Mouse (Mus musculus): Measurements from ENCODE around the gene Fcnb. TPM values are rescaled to one million over a fixed set of nuclear protein-coding genes. Genes with fewer than 3 reads are reported as not detected.

Gene Fcnb
- not detected for total RNA-seq (2021)

DNA sequence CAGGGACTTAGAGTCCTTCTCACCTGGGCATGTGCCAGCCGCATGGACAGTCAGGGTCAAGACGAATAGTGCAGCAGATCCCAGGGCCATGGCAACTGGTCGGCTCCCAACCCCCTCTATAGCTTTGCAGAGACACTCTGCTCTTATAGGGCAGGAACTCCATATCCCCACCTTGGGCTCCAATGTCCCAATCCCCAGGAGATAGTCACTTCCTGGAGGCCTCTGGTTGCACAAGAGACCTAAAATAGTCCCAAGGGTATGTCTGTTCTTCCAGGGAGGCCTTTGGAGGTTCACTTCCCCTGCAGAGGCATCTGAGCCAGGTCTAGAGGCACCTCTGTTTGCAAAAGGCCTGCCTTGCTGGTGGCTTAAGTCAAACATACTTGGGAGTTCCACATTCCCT is at the start of gene Fcnb:
Gene Fcnb (minus strand): TSS at position 118 of the 400 bp plus-strand sequence.
- DNase-seq: no peak

DNA sequence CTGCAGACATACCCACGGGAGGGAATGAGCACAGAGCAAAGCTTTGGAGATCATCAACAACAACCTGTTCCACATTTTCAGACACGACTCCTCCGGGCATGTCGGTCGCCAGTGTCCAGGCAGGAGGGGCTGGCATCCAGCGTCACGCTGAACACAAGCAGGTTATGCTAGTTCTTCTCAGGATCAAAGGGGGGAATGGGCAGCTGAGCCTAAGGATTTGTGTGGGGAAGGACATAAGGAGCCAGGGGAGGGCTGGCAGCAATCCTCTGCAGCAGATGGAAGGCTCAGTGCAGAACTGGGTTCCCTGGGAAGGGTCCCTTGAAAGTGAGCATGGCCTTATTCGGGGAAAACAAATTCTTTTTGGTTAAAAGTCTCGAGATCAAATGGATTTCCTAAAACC is 49.1 kb upstream of the Fcnb start:
- no peak for DNase-seq
- intact Hi-C loops (cut with DNase I): no loop called here

More for the DNA sequence above, at the start of gene Fcnb:
- intact Hi-C loops (cut with DNase I): no loop called here

DNA sequence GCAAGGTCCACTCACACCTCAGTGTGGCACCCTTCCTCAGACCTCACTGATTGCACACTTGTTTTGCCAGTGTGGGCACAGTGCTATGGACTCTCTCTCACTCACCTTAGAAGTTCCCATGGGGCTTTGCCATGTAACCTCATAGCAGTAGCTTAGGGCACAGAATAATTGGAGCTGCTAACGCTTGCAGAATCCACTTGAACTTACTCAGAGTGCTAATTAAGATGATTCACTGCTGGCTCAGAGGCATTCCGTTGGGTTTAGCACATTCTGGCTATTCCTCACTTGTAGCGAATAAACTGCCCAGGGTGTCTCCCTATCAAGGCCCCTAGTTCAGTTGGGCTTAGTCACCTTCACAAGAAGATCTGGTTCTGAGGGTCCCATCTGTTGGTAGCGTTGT is 47.4 kb upstream of the Fcnb start:
- intact Hi-C loops (cut with DNase I): no loop called here
- no peak for DNase-seq

DNA sequence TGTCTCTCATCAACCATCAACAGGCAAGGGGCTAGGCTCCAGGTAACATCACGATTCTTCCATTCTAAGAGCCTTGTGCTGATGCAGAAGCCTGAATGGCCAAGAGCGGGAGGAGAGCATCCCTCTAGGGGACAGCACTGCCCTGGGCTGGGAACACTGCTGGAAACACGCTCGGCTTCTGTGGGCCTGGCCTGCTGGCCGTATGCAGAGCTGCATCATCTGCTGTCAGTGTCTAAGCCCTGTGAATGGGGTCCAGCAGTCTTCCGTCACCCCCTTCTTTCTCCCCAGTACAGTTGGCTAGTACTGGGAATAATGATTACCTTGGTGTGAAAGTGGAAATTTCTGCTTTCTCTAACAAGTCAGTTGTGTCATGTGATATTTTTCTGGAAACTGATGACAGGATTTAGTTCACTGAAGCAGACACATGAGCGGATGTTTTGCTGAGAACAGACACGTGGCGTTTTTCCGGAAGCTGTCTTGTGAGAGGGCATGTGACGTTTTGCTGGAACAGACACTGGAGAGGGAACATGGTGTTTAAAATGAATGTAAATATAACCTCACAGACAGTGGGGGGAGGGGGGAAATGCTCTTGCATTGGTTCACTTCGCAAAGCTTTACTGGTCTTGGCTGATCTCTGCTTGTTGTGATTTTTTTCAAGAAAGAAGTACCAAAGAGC is 42.2 kb upstream of the Fcnb start:
- intact Hi-C loops (cut with DNase I): no loop called here
- DNase-seq: peak; percentile 12 to 26

DNA sequence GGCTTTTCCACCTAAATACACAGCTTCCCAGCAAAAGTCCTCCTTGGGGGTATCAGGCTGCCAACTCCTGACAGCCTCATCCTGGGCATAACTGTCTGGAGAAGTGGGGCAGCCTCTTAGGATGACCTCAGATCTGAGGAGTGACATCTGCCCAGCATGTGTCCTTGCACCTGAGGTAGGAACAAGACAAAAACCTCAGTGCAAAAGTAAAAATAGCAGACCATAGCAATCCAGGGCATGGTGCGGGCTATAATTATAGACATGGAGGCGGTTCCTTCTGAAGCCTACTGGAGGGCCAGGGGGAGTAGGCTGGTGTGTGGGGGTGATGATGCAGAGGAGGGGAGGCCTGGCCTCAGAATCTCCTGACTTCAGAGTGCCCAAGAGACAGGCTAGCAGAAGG is 39.2 kb upstream of the Fcnb start:
- intact Hi-C loops (cut with DNase I): no loop called here
- no peak for DNase-seq

DNA sequence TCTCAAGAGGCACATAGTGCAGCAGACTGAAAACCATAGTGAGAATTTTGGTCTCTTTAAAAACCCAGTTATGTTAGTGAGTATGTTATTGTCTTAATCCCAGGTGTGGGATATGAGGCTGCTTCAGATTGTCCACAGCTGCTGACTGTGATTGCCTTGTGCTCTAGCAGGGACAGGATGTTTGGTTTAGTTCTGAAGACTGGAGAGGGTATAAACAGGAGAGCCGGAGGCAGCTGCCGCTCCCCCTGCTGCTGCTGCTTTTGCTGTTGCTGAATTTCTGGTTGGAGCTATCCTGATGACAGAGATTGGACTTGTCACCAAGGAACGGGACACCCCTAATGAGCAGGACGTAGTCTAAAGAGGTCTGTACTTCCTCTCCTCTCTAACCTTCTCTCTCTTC is 36.6 kb upstream of the Fcnb start:
- intact Hi-C loops (cut with DNase I): no loop called here

DNA sequence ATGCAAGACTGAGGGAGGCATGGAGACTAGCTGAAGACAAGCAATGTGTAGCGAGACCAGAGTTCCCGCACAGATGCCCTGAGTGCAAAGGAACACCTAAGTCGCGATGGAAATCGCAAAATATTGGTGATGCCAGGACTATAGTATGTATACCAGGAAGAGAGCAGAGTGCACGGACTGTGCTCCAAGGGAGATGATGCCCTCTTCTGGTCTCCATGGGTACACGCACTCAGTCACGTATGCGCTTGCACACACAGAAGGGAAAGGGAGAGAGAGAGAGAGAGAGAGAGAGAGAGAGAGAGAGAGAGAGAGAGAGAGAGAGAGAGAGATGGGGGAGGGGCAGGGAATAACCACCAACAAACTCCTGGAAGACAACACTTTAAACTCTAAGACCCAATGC is 35.7 kb upstream of the Fcnb start:
- intact Hi-C loops (cut with DNase I): no loop called here
- DNase-seq: no peak

More for the DNA sequence above, 36.6 kb upstream of the Fcnb start:
- DNase-seq: no peak

DNA sequence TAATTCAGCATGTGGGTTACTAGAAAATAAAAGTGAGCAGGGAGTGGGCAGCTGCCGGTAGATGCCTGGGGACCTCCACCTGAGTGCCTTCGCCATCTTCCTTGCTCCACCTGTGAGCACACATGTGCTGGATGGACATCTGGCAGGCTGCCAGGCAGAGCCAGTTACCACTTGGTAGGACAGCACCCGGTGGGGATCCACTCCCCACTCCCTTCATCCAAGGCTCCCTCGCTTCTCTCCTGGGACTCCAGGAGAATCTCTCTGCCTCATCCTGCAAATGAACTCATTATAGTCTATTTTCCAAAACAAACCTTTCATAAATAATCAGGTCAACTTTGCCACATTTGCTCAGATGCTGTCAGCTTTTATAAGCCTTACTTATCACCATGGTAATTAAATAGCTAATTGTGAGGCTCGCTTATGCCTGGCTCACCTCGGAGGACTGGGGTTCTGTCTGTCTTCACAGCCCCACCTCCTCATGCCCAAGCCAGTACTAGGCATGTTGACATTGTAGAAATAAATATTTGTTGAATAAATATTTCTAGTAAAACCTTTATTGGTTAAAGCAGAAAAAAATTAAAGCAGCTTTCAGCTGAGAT is 33.9 kb upstream of the Fcnb start:
- intact Hi-C loops (cut with DNase I): no loop called here
- peak in 1 of 2 experiments; percentile 2 for DNase-seq

DNA sequence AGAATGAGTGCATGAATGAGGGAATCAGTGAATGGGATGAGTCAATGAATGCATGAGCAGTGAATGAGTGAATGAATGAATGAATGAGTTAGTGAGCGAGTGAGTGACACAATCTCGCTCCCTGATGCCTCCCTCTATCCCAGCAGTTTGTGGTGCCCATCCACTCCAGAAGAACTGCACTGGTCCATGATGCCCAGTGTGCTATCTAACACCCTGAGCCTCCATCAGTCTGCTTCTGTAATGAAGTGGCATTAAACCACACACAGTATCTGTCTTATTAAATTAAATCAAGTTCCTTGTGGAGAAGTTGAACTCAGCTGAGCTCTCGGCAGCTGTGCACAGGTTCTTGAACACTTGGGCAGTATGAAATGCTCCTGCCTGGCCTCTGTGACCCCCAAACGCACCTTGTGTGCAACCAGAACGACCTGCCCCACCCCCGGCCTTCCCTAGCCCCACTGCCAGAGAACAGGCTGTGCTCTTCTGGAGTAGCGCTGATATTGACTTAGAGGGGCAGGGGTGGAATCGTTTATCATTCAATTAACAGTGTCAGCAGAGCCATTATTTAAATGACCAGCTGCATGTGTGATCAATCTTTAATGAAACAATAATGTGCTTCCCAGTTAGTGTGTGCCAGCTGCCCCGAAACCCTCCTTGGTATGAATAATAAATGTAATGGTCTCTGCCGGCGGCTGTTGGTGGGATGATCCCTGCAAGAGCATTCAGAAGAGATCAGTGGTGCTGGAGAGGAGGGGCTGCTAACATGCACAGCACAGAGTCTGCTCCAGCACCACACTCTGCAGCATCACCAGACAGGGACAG is 33.0 kb upstream of the Fcnb start:
- intact Hi-C loops (cut with DNase I): no loop called here
- no peak for DNase-seq

DNA sequence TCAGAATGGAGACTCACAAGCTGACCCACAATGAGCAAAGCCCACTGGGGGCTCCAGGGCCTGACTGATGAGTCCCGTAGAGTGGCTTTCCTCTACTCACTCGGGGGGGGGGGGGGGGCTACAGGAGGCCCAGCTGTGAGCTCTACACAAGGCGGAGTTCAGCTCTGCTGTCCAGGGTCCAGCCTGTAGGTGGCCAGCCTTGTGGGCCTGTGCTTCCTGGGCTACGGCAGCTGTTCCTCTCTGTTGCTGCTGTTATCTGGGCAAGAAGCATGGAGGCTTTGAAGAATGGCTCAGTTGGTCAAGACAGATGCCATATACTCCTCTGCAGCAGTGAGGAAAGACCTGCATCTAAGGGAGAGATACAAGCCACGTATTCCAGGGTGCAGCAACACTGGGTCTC is 24.1 kb upstream of the Fcnb start:
- intact Hi-C loops (cut with DNase I): no loop called here
- no peak for DNase-seq

DNA sequence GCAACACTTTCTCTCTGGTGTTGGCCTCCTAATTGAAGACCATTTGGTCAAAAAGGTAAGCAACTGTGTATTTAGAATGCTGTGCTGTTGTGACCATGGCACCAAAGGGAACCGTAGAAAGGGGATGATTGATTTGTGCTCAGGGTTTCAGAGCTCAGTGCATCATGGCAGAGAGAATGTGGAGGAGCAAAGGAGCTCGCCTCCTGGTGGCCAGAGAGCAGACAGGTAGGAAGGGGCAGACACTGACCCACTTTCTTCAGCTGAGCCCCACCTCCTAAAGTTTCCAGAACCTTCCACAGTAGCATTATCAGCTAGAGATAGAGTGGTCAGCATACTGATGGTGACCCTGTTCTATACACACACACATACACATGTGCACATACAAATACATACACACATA is 21.3 kb upstream of the Fcnb start:
- no peak for DNase-seq
- intact Hi-C loops (cut with DNase I): no loop called here

DNA sequence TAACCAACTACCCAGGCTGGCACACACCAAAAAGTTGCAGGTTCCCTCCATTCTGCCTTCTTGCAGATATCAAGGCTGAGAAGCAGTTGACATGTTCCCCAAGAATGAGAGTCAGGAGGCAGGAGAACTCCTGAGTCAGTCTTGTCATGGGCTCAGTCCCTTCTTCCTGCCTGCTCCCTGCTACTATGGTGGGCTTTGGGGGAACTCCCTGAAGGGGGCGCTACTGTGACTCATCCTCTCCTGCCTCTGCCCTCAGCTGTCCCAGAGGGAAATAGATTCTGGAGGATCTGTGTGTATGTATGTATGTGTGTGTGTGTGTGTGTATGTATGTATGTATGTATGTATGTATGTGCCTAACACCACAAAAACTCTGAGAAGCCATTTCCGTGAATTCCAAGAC is 19.0 kb upstream of the Fcnb start:
- DNase-seq: no peak
- intact Hi-C loops (cut with DNase I): no loop called here

DNA sequence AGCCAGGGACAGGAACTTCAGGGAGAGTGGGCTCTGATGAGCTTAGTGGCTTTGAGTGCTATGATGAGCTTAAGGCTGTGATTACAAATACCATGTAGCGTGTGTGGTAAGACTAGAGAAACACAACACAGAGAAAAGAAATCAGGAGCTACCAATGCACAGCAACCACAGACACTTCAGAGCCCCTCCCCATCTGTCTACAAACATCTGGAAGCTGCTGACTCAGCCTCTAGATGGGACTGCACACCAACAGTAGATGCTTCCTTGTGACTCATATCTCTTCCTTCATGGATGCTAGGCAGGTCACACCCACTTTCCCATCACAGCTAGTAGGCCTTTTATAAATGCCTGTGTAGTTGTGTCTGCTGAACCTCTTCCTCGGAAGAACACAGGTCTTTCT is 17.2 kb upstream of the Fcnb start:
- intact Hi-C loops (cut with DNase I): no loop called here
- DNase-seq: no peak

DNA sequence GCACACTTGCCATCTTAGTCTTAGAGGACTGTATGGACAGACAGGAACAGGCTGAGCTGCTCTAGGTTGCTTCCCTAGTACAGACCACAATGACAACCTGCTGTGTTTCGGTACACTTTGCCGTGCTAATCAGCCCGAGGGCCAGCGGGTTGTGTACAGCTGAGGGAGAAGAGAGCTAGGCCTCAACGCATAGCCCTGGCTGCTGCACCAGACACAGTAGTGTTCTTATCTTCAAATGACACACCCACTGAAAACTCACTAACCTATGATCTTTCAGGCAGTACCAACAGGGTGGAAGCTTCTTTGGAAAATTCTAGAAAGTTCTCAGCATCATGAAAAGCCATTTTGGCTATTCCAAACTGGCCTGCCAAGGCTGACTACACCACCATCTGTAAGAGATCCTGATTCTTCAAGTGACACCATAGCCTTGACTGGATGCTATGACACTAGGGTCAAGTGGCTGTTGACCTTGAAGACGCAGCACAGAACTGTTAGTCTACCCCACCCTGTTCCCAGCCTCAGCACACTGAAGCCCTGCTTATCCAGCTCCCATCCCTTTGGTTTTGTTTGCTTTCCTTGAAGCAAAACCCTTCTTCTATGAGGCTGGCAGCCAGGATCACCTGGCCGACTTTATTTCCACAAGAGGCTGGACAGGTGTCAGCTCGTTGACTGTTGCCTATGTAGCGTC is 16.3 kb upstream of the Fcnb start:
- no peak for DNase-seq
- intact Hi-C loops (cut with DNase I): no loop called here

DNA sequence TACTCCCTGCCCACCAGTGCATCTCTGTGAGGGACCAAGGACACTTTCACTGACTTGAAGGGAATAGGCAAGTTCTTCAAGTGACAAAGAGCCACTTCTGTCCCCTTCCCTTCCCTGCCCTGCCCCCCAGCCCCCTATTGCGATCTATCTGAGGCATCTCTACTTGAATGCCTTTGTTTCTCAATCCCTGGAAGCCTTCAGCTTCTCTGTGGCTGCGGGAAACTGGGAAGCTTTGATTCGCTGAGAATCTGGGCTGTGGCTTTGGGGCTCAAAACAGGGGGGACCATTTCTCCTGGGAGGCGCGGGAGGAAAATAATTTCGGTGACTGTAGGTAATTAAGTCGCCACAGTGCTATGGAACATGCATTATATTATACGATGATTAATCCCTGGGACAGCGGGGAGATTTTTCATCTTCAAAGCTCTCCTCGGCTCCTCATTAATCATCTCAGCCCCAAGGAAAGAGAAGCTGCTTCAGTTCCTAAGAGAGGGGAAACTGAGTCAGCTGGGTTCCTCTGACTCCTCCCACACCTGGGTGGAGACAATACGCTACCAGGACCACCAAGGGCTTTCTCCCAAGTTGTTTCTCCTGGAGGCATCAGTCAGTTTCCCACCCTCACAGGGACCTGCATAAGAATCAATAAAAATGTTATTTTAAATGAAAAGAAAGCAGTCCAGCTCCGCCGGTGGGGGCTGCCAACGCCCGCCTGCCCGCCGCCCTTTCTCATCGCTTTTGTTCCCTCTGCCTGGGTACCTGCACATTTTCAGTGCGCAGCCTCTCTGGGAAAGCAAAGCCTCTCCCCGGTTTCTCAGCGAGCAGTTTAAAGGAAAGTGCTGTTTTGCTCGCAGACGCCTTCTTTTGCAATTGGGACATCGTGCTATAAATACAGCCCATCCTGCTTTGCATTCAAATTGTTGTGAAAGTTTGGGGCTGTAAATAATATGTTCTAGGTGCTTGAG is 14.1 kb upstream of the Fcnb start:
- intact Hi-C loops (cut with DNase I): no loop called here
- DNase-seq: no peak

DNA sequence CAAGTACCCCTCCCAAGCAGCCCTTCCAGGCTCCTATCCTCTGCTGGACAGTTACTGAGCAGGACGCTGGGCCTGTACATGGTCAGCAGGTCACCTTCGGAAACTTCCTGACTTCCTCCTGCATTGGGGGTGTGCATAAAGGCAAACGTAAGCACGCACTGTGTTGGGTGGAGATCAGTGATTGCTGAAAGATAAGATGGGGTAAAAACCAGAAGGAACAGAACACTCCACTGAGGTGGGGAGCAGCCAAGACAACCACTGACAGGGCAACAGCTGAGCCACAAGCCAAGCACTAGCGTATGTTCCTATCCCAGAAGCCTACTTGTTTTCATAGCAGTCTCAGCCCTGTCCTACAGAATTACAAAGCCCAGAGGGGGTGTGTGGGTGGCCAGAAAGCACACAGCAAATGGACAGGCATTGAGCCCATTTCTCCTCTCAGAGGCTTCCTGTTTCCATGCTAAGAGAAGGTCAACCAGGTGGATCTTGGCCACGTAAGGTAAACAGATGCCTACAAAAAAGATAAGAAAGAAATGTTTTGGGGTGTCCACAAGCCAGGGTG is 12.1 kb upstream of the Fcnb start:
- no peak for DNase-seq
- intact Hi-C loops (cut with DNase I): no loop called here

DNA sequence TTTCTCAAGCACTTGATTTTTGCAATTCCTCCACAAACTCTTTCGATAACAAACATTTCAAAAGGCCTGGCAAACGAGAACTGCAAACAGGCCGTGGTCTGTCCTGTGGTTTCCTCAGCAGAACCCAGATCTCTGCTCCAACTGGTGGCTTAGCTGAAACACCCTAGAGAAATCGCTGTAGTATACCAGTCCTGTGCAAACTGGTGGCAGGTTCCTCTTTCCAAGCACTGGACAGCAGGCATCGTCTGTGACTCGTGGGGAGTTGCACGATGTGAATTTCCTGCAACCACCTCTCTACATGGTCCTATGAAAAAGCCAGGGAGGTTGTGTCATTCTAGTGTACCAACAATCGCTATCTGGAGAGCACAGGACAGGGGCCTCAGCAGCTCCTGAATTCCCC is 7.4 kb upstream of the Fcnb start:
- intact Hi-C loops (cut with DNase I): no loop called here

DNA sequence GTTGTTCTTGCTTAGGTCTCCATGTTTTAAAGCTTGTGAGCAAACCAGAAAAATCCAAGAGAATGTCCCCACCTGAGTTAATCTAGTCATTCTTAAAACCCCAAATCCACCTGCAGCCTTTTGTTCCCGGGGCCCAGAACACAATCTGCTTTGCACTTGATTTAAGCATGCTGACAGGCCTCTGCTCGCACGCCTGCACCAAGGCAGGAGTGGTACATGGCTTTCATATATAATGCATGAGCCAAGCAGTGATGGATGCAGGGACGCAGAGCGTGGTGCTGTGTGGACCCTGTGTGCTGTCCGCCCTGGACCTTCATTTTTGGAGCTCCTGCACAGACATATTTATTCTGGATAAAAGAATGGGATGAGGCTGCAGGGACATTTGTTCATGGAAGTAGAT is 6.4 kb upstream of the Fcnb start:
- no peak for DNase-seq
- intact Hi-C loops (cut with DNase I): no loop called here

More for the DNA sequence above, 7.4 kb upstream of the Fcnb start:
- DNase-seq: no peak

DNA sequence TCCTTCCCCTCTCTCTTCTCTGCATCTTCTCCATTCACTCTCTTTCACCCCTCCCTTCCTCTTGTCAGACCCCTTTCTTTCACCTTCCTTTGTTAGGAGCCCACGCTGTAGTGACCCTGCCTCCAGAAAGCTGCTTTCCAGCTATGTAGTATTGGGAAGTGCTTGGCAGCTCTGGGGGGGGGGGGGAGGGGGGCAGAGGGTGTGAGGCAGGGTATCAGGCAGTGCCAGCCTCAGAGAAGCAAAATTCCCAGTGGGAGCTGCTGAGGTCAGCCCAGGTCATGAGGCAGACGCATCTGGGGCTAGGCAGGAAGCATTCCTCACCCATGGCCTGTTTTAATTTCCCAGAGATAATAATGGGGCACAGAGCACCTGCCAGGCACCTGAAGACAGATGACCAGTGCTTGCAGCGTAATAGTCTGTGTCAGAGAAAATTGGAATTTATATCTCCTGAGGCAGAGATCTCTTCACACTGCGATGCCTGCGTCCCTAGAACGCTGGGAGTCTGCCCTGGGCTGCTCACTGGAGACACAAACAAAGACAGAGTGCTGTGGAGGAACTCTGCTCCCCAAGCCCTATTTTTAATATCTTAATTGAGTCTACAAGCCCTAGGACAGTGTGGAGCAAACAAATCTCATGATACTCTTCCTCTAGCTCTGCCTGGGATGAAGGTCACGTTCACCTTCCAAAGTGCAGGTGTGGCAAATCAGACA is 5.8 kb upstream of the Fcnb start:
- intact Hi-C loops (cut with DNase I): no loop called here
- no peak for DNase-seq
